Mouse (Mus musculus) thymus, postnatal 4 days (tissue): Measurements from ENCODE around the gene Pear1.
A peak's percentile ranks its signal among the peaks of the same experiment; 100 is the strongest.

Source experiments
- DNase-seq: peaks from one replicate; pipeline ENCODE4 v3.0.0; 2021

Gene Pear1

DNA sequence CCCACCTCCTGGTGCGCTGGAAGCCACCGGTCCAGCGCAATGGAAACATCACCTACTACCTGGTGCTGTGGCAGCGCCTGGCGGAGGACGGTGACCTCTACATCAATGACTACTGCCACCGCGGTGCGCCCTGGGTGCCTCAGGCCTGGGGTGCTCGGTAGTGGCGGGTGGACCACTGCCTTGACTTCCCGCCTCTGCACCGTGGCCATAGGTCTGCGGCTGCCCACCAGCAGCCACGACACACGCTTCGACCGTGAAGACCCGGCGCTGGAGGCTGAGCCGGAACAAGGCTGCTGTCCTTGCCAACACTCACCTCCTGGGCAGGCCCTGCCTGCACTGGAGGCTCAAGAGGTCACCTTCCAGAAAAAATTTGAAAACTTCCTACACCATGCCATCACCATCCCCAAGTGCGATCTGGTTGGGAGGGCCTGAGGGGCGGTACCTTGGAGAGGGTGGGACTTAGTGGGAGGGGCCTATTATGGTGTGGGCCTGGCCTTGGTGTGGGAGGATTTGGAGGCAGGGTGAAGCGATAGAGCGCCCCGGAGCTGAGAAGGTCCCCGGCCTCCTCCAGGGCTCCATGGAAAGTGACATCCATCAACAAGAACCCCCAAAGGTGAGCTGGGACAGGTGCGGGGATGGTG is 14.7 kb downstream of the Pear1 start:
- DNase-seq, result no peak

DNA sequence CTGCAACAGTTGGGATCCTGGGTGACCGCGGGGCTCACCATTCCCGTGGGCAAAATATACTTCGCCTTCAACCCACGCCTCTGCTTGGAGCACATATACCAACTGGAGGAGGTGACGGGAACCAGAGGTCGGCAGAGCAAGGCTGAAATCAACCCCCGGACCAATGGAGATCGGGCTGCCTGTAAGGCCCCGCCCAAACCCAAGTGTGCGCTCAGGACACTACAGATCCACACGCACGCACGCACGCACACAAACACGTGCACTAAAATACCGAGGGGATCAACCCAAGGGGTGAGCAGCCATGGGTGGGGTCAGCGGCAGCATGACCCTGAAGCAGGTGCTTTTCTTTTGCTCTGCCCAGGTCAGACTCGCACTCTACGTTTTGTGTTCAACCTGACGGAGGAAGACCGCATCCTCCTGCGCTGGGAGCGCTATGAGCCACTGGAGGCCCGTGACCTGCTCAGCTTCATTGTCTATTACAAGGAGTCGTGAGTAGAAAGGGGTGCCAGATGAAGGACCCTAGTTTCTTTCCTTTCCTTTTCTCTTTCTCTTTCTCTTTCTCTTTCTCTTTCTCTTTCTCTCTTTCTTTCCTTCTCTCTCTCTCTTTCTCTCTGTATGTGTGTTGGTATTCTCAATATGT is 19.9 kb downstream of the Pear1 start:
- DNase-seq, result peak; percentile 30

DNA sequence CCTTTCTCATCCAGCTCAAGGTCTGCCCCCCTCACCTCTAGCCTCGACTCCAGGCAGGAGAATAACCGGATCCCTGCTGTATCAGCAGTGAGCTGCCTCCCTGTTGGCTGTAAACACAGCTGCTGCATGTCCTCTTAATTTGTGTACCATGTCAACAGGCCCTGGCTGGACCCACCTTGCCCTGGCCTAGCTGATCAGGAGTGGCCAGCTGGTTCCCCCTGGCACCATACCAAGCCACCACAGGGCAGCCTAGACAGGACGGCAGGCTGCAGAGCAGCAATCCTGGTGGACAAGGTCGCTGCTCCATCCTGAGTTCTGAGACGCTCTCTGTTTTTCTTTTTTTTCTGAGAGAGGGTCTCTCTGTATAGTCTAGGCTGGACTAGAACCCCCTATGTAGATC is 22.4 kb downstream of the Pear1 start:
- no peak for DNase-seq

- peak; percentile 33 for DNase-seq
These were observed 27.3 kb downstream of the Pear1 start, which contains the start of gene Insrr for GRCm38 (mm10) chr3:87796736-87797334. Gene Insrr (plus strand): TSS chr3:87796951.

- DNase-seq, result peak; percentile 81
These were observed 28.5 kb downstream of the Pear1 start for GRCm38 (mm10) chr3:87795336-87796277.

DNA sequence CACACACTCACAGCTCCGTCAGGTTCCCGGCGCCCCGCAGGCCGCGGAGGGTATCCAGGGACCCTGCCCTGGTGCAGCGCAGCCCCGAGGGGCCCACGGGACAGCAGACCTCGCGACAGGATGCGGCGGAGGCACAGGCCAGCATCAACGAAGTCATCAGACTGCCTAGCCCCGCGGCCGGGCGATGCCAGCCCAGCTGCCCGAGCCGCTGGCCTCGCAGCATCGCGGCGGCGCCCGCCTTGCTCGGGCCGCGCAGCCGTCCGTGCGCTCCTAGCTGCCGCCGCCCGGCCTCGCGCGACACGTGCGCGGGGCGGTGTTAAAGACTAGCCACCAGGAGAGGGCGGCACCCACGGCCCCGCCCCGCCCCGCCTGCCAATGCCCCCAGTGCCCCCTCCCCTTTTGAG is 29.2 kb downstream of the Pear1 start, which contains the start of gene Ntrk1:
Ntrk1 (minus strand) TSS at position 241 of the 404 bp plus-strand sequence.
- peak; percentile 35 for DNase-seq

GRCm38 (mm10) chr3:87789768-87790167 is 34.3 kb downstream of the Pear1 start:
- no peak for DNase-seq

DNA sequence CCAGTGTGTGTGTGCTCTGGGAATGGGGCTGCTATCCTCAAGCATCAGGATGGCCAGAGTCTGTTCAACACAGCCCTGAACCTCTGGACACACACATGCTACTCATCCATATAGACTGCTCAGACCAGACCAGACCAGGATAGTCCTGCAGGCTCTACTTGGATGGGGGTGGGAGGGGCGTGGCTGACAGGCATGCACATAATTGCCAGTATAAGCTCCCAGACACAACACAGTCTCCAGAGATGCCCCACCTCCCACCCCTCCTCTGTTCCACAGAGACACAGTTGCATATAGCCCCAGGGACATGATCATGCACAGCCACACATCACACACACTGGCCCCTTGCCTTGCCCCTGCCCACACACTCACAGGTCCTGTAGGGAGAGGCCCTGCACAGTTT is 34.9 kb downstream of the Pear1 start:
- no peak for DNase-seq

GRCm38 (mm10) chr3:87785626-87786214 is 38.4 kb downstream of the Pear1 start:
- no peak for DNase-seq

- no peak for DNase-seq
These were observed 39.0 kb downstream of the Pear1 start for GRCm38 (mm10) chr3:87785156-87785555.

GRCm38 (mm10) chr3:87783282-87784023 is 40.7 kb downstream of the Pear1 start:
- no peak for DNase-seq

GRCm38 (mm10) chr3:87779086-87779485 is 45.0 kb downstream of the Pear1 start:
- no peak for DNase-seq

DNA sequence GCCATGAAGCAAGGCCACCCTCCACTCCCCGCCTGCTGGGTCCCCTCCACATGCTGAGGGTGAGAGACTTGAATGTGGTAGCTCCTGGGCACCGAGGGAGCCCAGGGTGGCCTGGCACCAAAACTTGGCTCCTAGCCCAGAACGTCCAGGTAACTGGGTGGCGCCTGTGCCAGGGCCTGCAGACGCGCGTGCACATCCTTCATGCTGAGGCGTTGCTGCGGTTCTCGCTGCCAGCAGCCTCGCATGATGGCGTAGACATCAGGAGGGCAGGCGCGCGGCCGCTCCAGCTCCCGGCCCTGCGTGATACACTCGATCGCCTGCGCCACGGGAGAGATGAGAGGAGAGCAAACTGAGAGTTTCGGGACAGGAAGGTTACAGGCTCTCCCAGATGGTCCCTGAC is 45.8 kb downstream of the Pear1 start:
- no peak for DNase-seq

- no peak for DNase-seq
These were observed 53.0 kb downstream of the Pear1 start for GRCm38 (mm10) chr3:87771088-87771487.

DNA sequence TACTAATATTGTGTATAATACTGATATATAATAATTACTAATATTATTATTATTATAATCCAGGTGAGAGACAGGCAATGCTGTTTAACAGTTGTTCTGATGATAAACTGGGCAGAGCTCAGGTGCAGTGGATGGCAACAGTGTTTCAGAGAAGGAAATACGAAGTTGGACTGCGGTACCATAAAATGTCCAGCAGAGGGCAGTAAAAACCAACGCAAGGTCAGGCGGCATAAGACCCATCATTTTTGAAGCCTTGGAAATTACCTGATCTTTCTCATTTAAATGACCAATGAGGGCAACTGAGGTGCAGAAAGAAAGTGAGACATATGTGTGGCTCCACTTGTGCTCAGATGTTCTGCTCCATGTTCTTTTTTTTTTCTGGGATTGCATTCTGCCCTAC is 53.8 kb downstream of the Pear1 start:
- DNase-seq, result peak; percentile 57

GRCm38 (mm10) chr3:87769506-87769905 is 54.6 kb downstream of the Pear1 start:
- DNase-seq, result no peak

- peak; percentile 90 for DNase-seq
These were observed 55.3 kb downstream of the Pear1 start for GRCm38 (mm10) chr3:87768844-87769243.

- DNase-seq, result no peak
These were observed 55.7 kb downstream of the Pear1 start for GRCm38 (mm10) chr3:87768431-87768830.

GRCm38 (mm10) chr3:87767764-87768163 is 56.3 kb downstream of the Pear1 start:
- DNase-seq, result no peak

DNA sequence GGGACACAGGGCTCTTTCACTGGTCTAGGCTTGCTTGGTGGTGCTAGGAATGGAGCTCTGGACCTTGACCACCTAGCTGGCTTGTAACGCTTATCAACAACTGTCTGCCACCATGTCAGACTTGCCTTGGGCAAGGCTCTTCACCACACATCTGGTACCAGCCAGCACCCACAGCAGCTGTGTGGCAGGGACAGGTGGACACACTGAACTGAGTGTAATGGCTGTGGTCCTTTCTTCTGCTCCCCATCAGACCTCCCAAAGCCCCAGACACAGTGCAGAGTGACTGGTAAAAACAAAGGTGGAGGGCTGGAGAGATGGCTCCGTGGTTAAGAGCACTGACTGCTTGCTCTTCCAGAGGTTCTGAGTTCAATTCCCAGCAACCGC is 57.8 kb downstream of the Pear1 start:
- no peak for DNase-seq

- DNase-seq, result peak; percentile 36
These were observed 58.3 kb downstream of the Pear1 start for GRCm38 (mm10) chr3:87765631-87766283.
